Mouse (Mus musculus): ENCODE measurements at regions not wholly inside any gene's neighbourhood (a gene's known extent, or its start where the extent isn't known, plus 50 kb on each side); places are given as distances from the start of the nearest gene placed in this dataset.

DNA sequence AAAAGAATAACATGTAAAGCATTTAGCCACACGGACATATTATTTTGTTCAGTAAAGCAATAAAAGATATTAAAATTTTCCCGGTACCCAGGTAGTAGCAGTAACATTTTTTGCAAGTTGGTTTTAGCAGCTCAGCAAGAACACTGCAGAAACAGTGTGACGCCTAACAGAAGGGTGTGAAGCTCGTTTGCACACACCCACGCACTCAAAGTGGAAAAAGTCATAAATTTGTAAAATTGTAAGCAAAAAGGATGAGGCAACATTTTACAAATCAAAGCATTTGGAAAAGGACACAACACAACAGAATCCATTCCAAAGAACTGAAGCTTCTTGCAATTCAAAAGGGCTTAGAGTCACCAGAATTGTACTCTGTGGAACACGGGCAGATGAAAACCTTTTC, 1053.6 kb upstream of the Celf2 start:
- Histone ChIP-seq H3K36me3 (no peaks in the 10 kb centered on the region), H3K9me3 (no peaks in the 10 kb centered on the region), H3K27ac (no peak overlapping the region), H3K4me3 (no peak overlapping the region), H3K4me1 (replicated peaks) (no peaks in the 10 kb centered on the region), H3K27me3 (ENCODE audit: insufficient read depth, poor library complexity, severe bottlenecking) (no peaks in the 10 kb centered on the region)
- 85% methylated on average over 6 of the region's 6 CpGs for WGBS
- DNase-seq (ENCODE audit: low spot score) = no peak

DNA sequence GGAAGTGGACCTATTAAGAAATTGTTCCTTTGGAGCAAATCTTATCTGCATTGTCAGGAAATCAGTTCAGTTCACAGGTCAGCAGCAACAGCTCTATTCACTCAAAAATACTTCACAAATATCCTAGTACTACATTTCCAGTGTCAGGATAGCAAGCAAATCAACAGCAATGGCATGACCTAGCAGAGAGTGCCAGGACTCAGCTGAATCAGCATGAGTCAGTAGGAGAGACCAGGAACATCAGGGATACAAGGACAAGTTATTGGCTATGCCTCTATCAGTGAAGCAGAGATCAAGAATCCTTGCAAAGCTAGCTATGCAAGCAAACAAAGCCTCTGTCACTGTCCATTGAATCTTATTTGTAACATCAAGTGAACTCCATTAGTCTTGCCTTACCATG, 1036.8 kb upstream of the Celf2 start:
- H3K9me3 ChIP-seq = 0 out of 2 replicates have a peak, but pooled peaks cover 3% of the 10 kb centered on the region
- H3K27ac ChIP-seq = no peak overlapping the region
- no peaks in the 10 kb centered on the region for H3K27me3 ChIP-seq (ENCODE audit: insufficient read depth, poor library complexity, severe bottlenecking)
- H3K4me1 ChIP-seq (replicated peaks) = no peaks in the 10 kb centered on the region
- DNase-seq (ENCODE audit: low spot score) = no peak
- no peaks in the 10 kb centered on the region for H3K36me3 ChIP-seq
- H3K4me3 ChIP-seq = no peak overlapping the region

DNA sequence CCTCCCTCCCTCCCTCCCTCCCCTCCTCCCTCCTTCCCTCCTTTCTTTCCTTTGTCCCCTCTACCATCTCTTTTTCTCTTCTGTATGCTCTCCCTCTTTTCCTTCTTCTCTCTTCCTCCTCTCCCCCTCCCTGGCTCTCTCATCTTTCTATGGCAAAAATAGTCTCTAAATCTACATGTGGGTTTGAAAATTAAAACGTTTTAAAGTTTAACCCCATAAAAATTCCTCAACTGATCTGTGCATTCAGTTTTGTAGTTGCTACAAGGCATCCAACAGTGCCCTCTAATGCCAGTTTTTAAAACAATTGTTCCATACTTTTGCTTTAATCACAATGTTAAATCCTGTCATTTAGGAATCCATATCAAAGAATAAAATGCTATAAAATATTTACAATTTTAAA, 1027.5 kb upstream of the Celf2 start:
- no peak overlapping the region for H3K4me3 ChIP-seq
- H3K27ac ChIP-seq = no peak overlapping the region
- 38% methylated on average over 1 of the region's 1 CpGs for WGBS
- H3K9me3 ChIP-seq = no peaks in the 10 kb centered on the region
- H3K36me3 ChIP-seq = no peaks in the 10 kb centered on the region
- no peak for DNase-seq (ENCODE audit: low spot score)
- H3K4me1 ChIP-seq (replicated peaks) = no peaks in the 10 kb centered on the region
- H3K27me3 ChIP-seq (ENCODE audit: insufficient read depth, poor library complexity, severe bottlenecking) = no peaks in the 10 kb centered on the region

DNA sequence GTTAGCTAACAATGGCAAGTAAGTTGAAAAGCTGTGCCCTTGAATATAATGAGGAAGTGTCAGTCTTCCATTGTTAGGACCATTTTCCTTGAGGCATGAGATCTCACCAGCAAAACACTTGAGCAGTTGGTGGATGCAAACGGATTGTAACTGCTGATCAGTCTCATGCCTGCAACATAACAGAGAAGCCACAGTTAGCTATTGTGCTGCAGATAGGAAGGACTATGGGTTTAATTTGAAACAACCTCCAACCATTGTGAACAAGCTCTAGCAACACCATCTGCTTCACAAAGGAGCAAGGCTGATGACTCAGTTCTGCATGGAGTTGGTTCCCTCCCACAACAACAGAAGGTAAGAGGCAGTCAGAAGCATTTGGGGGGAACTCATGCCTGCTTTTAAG, 989.1 kb upstream of the Celf2 start:
- peak; percentile 6 for DNase-seq (ENCODE audit: low spot score)
- Histone ChIP-seq H3K9me3 (no peaks in the 10 kb centered on the region), H3K27me3 (ENCODE audit: insufficient read depth, poor library complexity, severe bottlenecking) (no peaks in the 10 kb centered on the region), H3K4me3 (no peak overlapping the region), H3K36me3 (no peaks in the 10 kb centered on the region), H3K27ac (0 out of 2 replicates have a peak overlapping the region, but pooled peaks have one; percentile 51), H3K4me1 (replicated peaks) (0 out of 2 replicates have a peak, but pooled peaks cover 5% of the 10 kb centered on the region)
- WGBS = 17% methylated on average over 1 of the region's 1 CpGs

DNA sequence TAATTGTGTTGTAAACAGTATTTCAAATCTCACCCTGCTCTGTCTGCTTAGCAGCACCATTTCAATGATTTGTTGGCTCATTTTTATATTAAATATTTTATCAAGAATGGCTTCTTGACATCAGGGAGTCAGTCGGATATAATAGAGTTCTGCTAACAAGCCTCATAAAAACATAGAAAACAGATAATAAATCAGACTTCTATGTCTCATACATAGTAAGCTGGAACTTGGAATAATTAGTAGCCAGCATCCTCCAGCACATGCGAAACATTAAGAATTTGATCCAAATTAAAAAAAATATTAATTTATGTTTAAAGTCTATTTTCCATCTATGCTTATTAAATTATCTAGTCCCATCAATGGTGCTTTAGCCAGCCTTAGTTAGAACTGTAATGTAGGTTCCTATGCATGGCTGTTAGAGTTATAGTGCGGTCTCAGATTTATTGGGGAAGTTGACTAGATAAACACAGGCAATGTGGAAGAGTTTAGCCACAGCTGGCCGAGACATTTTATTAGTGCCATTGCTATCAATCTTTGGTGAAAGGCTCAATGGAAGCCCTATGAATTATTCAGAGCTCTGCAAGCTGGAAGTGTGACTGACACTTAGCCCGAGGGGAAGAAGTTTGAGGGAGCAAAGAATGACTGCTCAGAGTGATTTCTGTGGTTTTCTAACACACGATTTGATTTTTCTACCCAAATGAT, 968.6 kb upstream of the Celf2 start:
- H3K9me3 ChIP-seq = no peaks in the 10 kb centered on the region
- H3K36me3 ChIP-seq = no peaks in the 10 kb centered on the region
- WGBS = 56% methylated on average over 6 of the region's 6 CpGs
- H3K4me3 ChIP-seq = no peak overlapping the region
- DNase-seq (ENCODE audit: low spot score) = peak; percentile 20
- H3K27ac ChIP-seq = no peak overlapping the region
- peaks cover 13% of the 10 kb centered on the region for H3K4me1 ChIP-seq (replicated peaks)
- no peaks in the 10 kb centered on the region for H3K27me3 ChIP-seq (ENCODE audit: insufficient read depth, poor library complexity, severe bottlenecking)

GRCm38 (mm10) chr2:8470546-8470945, 961.2 kb upstream of the Celf2 start:
- no peaks in the 10 kb centered on the region for H3K27me3 ChIP-seq (ENCODE audit: insufficient read depth, poor library complexity, severe bottlenecking)
- DNase-seq (ENCODE audit: low spot score) = no peak
- no peak overlapping the region for H3K4me3 ChIP-seq
- WGBS = 84% methylated on average over 1 of the region's 1 CpGs
- no peaks in the 10 kb centered on the region for H3K36me3 ChIP-seq
- H3K4me1 ChIP-seq (replicated peaks) = no peaks in the 10 kb centered on the region
- no peak overlapping the region for H3K27ac ChIP-seq
- no peaks in the 10 kb centered on the region for H3K9me3 ChIP-seq

DNA sequence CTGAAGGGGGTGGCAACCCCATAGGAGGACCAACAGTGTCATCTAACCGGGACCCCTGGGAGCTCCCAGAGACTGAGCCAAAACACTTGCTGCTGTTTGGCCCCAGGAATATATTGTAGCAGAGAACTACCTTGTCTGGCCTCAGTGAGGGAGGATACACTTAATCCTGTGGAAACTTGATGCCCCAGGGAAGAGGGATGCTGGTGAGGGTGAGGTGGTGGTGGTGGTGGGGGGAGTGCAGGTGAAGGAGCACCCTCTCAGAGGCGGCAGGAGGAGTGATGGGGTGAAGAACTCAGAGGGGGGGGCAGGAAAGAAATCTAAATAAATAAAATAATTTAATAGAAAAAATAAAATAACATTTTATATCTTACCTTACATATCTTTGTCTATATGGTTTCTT, 959.6 kb upstream of the Celf2 start:
- no peak overlapping the region for H3K4me3 ChIP-seq
- H3K27ac ChIP-seq = no peak overlapping the region
- no peaks in the 10 kb centered on the region for H3K9me3 ChIP-seq
- H3K4me1 ChIP-seq (replicated peaks) = no peaks in the 10 kb centered on the region
- no peaks in the 10 kb centered on the region for H3K27me3 ChIP-seq (ENCODE audit: insufficient read depth, poor library complexity, severe bottlenecking)
- DNase-seq (ENCODE audit: low spot score) = no peak
- 63% methylated on average over 2 of the region's 2 CpGs for WGBS
- no peaks in the 10 kb centered on the region for H3K36me3 ChIP-seq

DNA sequence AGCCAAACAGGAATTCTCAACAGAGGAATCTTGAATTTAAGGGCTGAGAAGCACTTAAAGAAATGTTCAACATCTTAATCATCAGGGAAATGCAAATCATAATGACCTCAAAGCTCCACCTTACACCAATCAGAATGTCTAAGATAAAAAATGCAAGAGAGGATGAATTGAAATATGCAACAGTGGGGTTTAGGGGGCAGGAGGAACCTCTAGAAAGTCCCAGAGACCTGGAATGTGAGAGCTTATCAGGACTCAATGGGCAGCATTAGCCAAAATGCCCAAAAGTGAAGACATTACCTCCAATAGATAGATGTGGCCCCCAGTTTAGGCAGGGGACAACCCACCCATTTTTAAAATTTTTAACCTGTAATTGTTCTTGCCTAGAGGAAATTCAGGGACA, 959.0 kb upstream of the Celf2 start:
- Histone ChIP-seq H3K4me1 (replicated peaks) (no peaks in the 10 kb centered on the region), H3K27me3 (ENCODE audit: insufficient read depth, poor library complexity, severe bottlenecking) (no peaks in the 10 kb centered on the region), H3K27ac (no peak overlapping the region), H3K36me3 (no peaks in the 10 kb centered on the region), H3K4me3 (no peak overlapping the region), H3K9me3 (no peaks in the 10 kb centered on the region)
- no peak for DNase-seq (ENCODE audit: low spot score)

DNA sequence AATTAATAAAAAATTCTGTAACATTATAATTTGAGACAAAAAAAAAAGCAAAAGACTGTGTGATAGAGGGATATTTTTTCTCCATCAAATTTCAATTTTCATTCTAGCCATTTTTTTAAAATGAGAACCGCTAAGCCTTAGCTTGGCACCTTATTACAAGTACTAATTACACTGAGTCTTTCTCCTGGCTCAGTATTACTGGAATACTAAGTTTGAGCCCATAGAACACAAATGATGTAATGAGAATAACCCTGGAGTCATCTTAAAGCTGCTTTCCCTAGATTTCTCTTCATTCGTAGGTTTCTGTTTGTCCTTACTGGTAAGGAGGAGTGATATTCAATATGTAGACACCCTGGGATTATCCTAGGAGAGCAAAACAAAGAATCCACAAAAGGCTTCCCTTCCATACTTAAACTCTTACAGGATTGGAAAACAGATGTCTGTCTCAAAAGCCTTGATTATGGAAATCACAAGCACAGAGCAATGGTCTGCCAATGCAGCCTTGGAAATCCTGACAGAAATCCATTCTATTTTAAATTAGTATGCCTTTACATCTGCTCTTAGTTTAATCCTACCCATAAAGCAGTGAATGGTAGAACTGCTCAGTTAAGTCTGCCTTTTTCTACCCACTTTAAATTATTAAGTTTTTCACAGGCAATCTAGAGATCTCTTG, 958.3 kb upstream of the Celf2 start:
- Histone ChIP-seq H3K36me3 (no peaks in the 10 kb centered on the region), H3K9me3 (no peaks in the 10 kb centered on the region), H3K27me3 (ENCODE audit: insufficient read depth, poor library complexity, severe bottlenecking) (no peaks in the 10 kb centered on the region), H3K27ac (no peak overlapping the region), H3K4me1 (replicated peaks) (no peaks in the 10 kb centered on the region), H3K4me3 (no peak overlapping the region)
- DNase-seq (ENCODE audit: low spot score) = no peak
- WGBS = 71% methylated on average over 2 of the region's 2 CpGs

DNA sequence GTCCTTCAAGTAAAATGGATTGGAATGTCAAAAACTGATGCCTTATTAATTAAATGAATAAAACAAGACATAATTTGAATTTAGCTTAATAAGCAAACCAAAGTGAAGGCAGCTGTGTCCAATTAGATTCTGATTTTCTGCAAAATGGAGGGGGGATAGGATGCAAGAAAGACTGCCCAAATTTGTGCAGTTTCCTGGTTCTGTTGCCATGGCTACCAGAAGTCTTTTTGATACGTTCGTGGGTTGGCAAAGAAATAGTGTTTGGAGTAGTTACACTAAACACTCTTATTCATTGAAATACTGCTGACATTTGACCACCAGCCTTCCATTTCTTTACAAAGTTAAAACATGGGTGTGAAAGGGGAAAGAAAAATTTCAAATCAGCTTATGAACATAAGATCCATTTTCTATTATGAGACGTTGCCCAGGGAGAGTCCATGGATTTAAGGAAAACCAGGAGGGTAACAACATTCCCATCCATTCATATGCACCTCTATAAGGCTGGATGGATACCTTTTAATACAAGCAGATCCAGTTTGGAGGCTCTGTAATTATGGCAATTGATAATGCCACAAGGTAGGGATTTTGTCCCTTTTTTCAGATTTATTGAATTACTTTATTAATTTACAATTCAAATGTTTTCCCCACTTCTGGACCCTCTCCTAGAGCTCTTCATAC, 943.3 kb upstream of the Celf2 start:
- Histone ChIP-seq H3K4me3 (no peak overlapping the region), H3K27ac (no peak overlapping the region), H3K9me3 (no peaks in the 10 kb centered on the region), H3K27me3 (ENCODE audit: insufficient read depth, poor library complexity, severe bottlenecking) (no peaks in the 10 kb centered on the region), H3K4me1 (replicated peaks) (no peaks in the 10 kb centered on the region), H3K36me3 (no peaks in the 10 kb centered on the region)
- DNase-seq (ENCODE audit: low spot score) = no peak
- WGBS = 76% methylated on average over 3 of the region's 3 CpGs

DNA sequence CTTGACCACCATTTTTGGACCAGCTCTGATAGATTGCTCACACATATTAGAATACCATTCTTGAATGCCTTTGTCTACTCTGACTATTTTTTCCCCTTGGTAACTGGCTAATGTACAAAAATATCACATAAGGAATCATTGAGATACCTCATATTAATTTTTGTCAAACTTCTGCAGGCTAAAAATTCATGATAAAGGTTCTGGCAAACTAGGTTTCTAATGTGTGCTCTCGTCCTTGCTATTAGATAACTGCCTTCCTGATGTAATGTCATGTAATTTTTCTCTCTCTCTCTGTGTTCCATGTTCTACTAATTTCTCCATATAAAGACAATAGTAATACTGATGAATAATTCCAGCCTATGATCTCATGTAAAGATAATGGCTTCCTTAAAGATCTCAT, 931.9 kb upstream of the Celf2 start:
- no peak for DNase-seq (ENCODE audit: low spot score)
- WGBS = 84% methylated on average over 1 of the region's 1 CpGs
- Histone ChIP-seq H3K36me3 (no peaks in the 10 kb centered on the region), H3K27me3 (ENCODE audit: insufficient read depth, poor library complexity, severe bottlenecking) (no peaks in the 10 kb centered on the region), H3K27ac (no peak overlapping the region), H3K4me3 (no peak overlapping the region), H3K9me3 (no peaks in the 10 kb centered on the region), H3K4me1 (replicated peaks) (no peaks in the 10 kb centered on the region)

- no peaks in the 10 kb centered on the region for H3K27me3 ChIP-seq (ENCODE audit: insufficient read depth, poor library complexity, severe bottlenecking)
- DNase-seq (ENCODE audit: low spot score) = no peak
- H3K4me1 ChIP-seq (replicated peaks) = no peaks in the 10 kb centered on the region
- H3K27ac ChIP-seq = no peak overlapping the region
- 79% methylated on average over 5 of the region's 5 CpGs for WGBS
- no peaks in the 10 kb centered on the region for H3K36me3 ChIP-seq
- no peaks in the 10 kb centered on the region for H3K9me3 ChIP-seq
- no peak overlapping the region for H3K4me3 ChIP-seq
These were observed 920.4 kb upstream of the Celf2 start for GRCm38 (mm10) chr2:8429652-8430343.

- Histone ChIP-seq H3K36me3 (no peaks in the 10 kb centered on the region), H3K27me3 (ENCODE audit: insufficient read depth, poor library complexity, severe bottlenecking) (no peaks in the 10 kb centered on the region), H3K9me3 (no peaks in the 10 kb centered on the region), H3K4me3 (no peak overlapping the region), H3K4me1 (replicated peaks) (no peaks in the 10 kb centered on the region), H3K27ac (no peak overlapping the region)
- 86% methylated on average over 2 of the region's 2 CpGs for whole genome bisulfite sequencing
- DNase-seq (ENCODE audit: low spot score) = no peak
These were observed 918.8 kb upstream of the Celf2 start for GRCm38 (mm10) chr2:8428145-8428544.

Data from hindbrain, embryonic 10.5 days (tissue).